Mouse (Mus musculus) central nervous system, embryonic 11.5 days (tissue): ENCODE measurements around the gene Olfr894. TPM values are rescaled to one million over a fixed set of nuclear protein-coding genes. Genes with fewer than 3 reads are reported as not detected.

ENCODE experiments used
- polyA plus RNA-seq: library from polyadenylated mRNA; depleted of rRNA; stranded (reverse); fragments of >200 nt; gene quantifications from 2 replicates; pipeline ENCODE4 v1.2.3, GENCODE M21; 2012; rRNA removed

Olfr894 gene
- not detected in 2 replicates for polyA plus RNA-seq

DNA sequence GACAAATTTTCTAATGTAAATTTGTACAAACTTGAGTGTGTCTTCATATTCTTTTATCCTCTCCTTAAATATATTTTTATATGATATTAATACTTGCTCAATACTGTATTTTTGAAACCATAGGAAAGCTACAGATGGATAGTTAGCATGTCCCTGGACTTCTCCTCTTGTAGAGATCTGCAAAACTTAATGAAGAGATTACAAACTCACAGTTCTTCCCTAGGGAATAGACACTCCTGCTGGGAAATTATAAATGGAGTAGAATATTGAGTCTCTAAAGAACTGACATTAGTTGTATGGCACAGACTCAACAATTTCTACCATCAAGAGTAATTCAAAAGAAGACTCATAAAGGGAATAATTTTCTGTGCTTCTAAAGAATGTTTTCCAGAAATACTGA lies at the start of gene Olfr894:
Olfr894 (plus strand) TSS at position 301 of the 400 bp plus-strand sequence.

DNA sequence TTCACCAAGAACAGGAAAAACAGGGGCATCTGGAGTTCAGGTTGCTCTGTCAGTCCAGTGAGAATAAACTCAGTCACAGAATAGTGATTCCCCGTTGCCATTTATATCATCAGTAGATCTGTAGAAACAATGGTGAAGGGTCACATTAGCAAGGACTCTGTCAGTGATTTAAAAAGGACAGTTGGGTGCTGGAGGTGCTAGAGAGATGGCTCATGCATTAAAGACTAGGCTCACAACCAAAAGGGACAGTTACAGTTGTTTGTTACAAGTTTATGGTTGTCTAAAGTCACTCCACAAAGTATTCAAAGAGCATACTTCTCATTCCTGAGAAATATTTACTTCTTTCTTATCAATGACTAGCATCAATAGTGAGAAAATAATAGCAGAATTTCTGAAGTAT lies 37.1 kb upstream of the Olfr894 start, which contains the start of gene Olfr891:
Olfr891 (minus strand) TSS at position 101 of the 400 bp plus-strand sequence.

DNA sequence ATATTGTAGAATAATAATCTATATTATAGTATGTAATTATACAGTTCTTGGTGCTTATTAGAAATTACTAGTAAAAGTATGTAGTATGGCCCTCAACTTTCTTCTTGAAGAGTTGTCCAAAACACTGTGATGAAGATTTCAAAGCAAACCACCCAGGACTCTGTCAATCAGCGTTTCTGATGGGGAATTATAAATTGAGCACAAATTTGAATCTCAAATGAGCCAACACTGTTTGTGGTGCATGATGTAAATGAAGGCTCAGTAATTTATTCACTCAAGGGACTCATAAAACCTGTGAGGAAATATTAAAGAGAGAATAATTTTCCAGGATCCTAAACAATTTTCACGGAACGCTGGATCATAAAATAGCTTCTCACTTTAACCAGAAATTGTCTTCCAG lies 9.8 kb upstream of the Olfr894 start, which contains the start of gene Olfr893:
Olfr893 (plus strand) TSS at position 301 of the 400 bp plus-strand sequence.

GRCm38 (mm10) chr9:38252474-38252873 lies 34.6 kb downstream of the Olfr894 start, which contains the start of gene Olfr143:
Gene Olfr143, plus strand, starts transcription at chr9:38252774.

DNA sequence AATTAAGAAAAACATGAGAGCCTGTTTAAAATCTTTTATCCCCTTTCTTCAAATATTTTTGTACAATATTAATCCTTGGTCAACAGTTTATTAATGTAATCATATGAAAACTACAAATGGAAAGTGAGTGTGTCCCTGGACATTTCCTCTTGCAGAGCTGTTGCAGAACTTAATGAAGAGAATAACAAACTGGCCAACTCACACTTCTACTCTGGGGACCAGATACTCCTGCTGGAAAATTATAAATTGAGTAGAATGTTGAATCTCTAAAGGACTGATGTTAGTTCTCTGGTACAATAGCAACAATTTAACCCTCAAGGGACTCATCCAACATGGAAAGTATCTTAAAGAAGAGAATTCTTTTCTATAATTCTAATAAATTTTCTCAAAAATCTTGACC lies 49.7 kb downstream of the Olfr894 start, which contains the start of gene Olfr895:
Olfr895 (plus strand) TSS at position 301 of the 400 bp plus-strand sequence.

Other genes starting within 250 kb of the Olfr894 start
- not detected in 2 replicates for gene Olfr881, start 226.2 kb upstream of the Olfr894 start, polyA plus RNA-seq
- not detected in 2 replicates for gene Olfr883, start 192.2 kb upstream of the Olfr894 start, polyA plus RNA-seq
- not detected in 2 replicates for gene Olfr884, start 171.5 kb upstream of the Olfr894 start, polyA plus RNA-seq
- not detected in 2 replicates for gene Olfr885, start 156.7 kb upstream of the Olfr894 start, polyA plus RNA-seq
- not detected in 2 replicates for gene Olfr887, start 134.0 kb upstream of the Olfr894 start, polyA plus RNA-seq
- not detected in 2 replicates for gene Olfr888, start 109.9 kb upstream of the Olfr894 start, polyA plus RNA-seq
- 0.01 TPM in 1 of 2 replicates, not detected in the other for gene Olfr889, start 102.9 kb upstream of the Olfr894 start, polyA plus RNA-seq
- gene Olfr890, start 75.5 kb upstream of the Olfr894 start, polyA plus RNA-seq = not detected in 2 replicates
- gene Olfr891, start 37.2 kb upstream of the Olfr894 start, polyA plus RNA-seq = not detected in 2 replicates
- not detected in 2 replicates for gene Olfr893, start 9.7 kb upstream of the Olfr894 start, polyA plus RNA-seq
- gene Olfr143, start 34.7 kb downstream of the Olfr894 start, polyA plus RNA-seq = not detected in 2 replicates
- not detected in 2 replicates for gene Olfr895, start 49.8 kb downstream of the Olfr894 start, polyA plus RNA-seq
- not detected in 2 replicates for gene Olfr896-ps1, start 73.1 kb downstream of the Olfr894 start, polyA plus RNA-seq
- gene Olfr25, start 111.0 kb downstream of the Olfr894 start, polyA plus RNA-seq = not detected in 2 replicates
- gene Olfr898, start 130.4 kb downstream of the Olfr894 start, polyA plus RNA-seq = not detected in 2 replicates
- not detected in 2 replicates for gene Olfr250, start 148.8 kb downstream of the Olfr894 start, polyA plus RNA-seq
- gene Olfr251, start 159.0 kb downstream of the Olfr894 start, polyA plus RNA-seq = not detected in 2 replicates
- gene Olfr147, start 183.6 kb downstream of the Olfr894 start, polyA plus RNA-seq = not detected in 2 replicates
- gene Olfr901, start 211.4 kb downstream of the Olfr894 start, polyA plus RNA-seq = not detected in 2 replicates
- gene Olfr902, start 229.6 kb downstream of the Olfr894 start, polyA plus RNA-seq = not detected in 2 replicates
- gene Olfr904, start 245.1 kb downstream of the Olfr894 start, polyA plus RNA-seq = not detected in 2 replicates